Mouse (Mus musculus): Measurements from ENCODE around the gene Tlx3. TPM values are rescaled to one million over a fixed set of nuclear protein-coding genes. Genes with fewer than 3 reads are reported as not detected.

Tlx3 gene
- polyA plus RNA-seq, 1 experiment, result 0.09 TPM

DNA sequence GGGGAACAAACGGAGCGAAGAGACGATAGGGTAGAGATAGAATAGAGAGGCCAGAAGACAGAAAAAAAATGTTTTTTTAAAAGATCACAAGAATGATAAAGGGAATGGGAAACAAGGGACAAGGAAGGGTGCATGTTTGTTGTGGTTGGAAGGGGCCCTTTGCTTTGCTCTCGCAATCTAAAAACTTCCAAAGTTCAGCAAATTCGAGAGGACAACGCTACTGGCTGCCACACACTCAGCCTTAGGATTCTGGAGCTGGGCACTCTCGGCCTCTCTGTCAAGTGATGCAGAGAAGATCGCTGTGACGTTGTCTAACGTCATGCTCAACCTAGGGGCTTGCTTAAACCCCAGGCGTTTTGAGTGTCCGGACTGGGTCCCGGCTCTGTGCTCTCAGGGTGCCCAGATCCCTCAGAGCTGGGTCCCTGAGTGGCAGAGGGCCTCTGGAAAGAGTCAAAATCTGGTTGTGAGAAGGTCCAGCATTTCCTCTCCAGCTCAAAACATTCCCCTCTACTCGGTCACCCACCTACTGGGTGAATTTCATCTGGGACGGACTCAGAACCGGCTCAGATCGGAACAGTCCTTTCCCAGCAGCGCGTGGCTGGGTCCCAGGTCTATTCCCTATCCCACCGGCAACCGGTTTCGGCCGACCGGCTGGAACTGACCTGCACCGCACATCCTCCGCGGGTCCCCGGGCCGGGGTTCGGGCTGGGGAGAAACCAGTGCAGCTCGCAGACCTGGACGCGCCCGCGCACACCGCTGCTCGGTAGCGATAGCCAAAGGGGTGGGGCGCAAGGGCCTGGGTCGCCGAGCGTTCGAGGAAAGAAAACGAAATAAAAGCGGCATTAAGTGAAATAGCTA lies 3.3 kb downstream of the Tlx3 start:
- Histone ChIP-seq H3K4me3 (replicated peaks) (no peak overlapping the region), H3K36me3 (ENCODE audit: control insufficient read depth) (no peaks in the 10 kb centered on the region)

DNA sequence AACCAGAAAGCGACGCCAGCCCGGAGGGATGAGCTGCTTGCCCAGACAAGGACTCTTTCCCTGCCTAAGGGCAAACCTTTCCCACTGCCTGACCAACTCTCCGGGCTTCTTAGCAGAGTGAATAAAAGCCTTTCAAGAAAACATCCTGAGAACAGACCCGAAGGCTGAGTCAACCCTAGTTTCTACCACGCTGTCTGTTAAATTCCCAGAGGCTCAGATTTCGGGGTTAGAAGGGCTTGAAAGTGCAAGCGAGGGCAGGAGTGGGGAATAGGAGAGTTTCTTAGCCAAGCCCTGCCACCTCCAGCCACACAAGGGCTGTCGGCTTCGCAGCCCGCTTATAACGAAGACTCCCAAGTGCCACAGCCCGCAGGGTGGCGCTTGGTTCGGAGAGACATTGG lies 4.3 kb downstream of the Tlx3 start:
- TF ChIP-seq TAL1 (IDR thresholded peaks at IDR 0.05; ENCODE audit: low read length) (no peak), GATA1 (IDR thresholded peaks at IDR 0.05; ENCODE audit: low read length) (no peak)
- peaks cover 24% of the 10 kb centered on the region for H3K9me3 ChIP-seq (ENCODE audit: control insufficient read depth, low read length)
- no peak overlapping the region for H3K4me3 ChIP-seq (replicated peaks)
- H3K4me1 ChIP-seq (ENCODE audit: control insufficient read depth), result no peaks in the 10 kb centered on the region
- peaks cover 97% of the 10 kb centered on the region for H3K27me3 ChIP-seq (ENCODE audit: control insufficient read depth)
- H3K36me3 ChIP-seq (ENCODE audit: control insufficient read depth), result no peaks in the 10 kb centered on the region

More for the DNA sequence above, 3.3 kb downstream of the Tlx3 start:
- H3K27me3 ChIP-seq (ENCODE audit: control insufficient read depth), result peaks cover 100% of the 10 kb centered on the region
- H3K9me3 ChIP-seq (ENCODE audit: control insufficient read depth, low read length), result peaks cover 26% of the 10 kb centered on the region
- H3K4me1 ChIP-seq (ENCODE audit: control insufficient read depth), result no peaks in the 10 kb centered on the region
- no peak for TF ChIP-seq TAL1 (IDR thresholded peaks at IDR 0.05; ENCODE audit: low read length)
- TF ChIP-seq GATA1 (IDR thresholded peaks at IDR 0.05; ENCODE audit: low read length), result no peak

DNA sequence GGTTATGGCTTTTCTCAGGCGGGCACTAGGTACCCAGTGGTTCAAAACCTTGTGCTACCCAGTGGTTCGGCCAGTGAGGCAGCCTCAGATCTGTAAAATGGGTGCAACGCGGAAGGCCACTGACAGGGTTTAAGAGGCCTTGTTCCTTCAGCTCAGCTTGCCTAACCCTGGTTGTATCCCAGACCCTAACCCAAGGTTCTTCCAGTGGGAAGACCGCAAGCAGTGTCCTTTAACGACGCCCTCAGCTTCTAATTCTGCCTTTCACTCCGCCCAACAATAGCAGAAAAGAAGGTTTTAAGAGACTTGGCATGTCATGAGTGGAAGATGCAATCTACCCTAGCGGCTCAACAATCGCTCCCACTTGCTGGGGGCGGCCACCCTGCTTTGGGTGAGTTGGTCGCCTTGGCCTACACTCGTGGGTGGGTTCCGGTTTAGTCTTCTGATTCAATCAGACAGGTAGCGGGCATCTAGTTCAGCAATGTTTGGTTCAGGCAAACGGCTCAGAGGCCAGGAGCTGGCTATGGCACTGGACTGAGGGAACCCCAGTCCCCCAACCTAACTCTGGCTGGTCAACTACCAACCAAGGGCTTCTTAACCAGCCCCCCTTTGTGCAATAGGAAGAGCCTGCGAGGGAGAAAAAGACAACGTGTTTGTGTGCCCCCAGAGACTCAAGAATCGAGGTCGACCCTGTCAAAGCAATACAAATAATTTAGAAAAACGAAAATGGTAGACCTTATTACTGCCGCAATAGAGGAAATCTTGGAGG lies 4.9 kb downstream of the Tlx3 start:
- Histone ChIP-seq H3K4me1 (ENCODE audit: control insufficient read depth) (no peaks in the 10 kb centered on the region), H3K4me3 (replicated peaks) (no peak overlapping the region), H3K27me3 (ENCODE audit: control insufficient read depth) (peaks cover 97% of the 10 kb centered on the region), H3K36me3 (ENCODE audit: control insufficient read depth) (no peaks in the 10 kb centered on the region), H3K9me3 (ENCODE audit: control insufficient read depth, low read length) (peaks cover 21% of the 10 kb centered on the region)
- TF ChIP-seq TAL1 (IDR thresholded peaks at IDR 0.05; ENCODE audit: low read length) (no peak), GATA1 (IDR thresholded peaks at IDR 0.05; ENCODE audit: low read length) (no peak)

DNA sequence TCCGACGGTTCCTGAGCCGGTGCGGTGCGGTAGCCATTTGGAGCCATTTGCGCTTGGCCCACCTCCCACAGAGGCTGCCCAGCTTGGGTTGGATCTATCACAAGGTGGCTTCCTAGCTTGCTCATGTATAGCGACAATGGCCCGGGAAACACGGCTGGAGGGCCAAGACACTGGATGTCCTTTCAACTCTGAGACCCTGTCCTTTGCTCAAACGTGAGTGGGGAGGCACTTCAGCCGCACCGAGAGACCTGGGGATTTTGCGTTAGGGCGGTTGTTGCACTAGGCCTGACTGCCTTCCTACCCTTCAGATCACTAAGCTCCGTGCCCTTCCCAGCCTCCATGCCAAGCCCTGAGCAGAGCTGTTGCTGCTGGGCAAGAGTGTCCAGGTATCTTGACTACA lies 5.7 kb downstream of the Tlx3 start:
- no peak overlapping the region for H3K4me3 ChIP-seq (replicated peaks)
- H3K27me3 ChIP-seq (ENCODE audit: control insufficient read depth), result peaks cover 97% of the 10 kb centered on the region
- no peaks in the 10 kb centered on the region for H3K36me3 ChIP-seq (ENCODE audit: control insufficient read depth)
- H3K9me3 ChIP-seq (ENCODE audit: control insufficient read depth, low read length), result peaks cover 19% of the 10 kb centered on the region
- TF ChIP-seq TAL1 (IDR thresholded peaks at IDR 0.05; ENCODE audit: low read length) (no peak), GATA1 (IDR thresholded peaks at IDR 0.05; ENCODE audit: low read length) (no peak)
- no peaks in the 10 kb centered on the region for H3K4me1 ChIP-seq (ENCODE audit: control insufficient read depth)

DNA sequence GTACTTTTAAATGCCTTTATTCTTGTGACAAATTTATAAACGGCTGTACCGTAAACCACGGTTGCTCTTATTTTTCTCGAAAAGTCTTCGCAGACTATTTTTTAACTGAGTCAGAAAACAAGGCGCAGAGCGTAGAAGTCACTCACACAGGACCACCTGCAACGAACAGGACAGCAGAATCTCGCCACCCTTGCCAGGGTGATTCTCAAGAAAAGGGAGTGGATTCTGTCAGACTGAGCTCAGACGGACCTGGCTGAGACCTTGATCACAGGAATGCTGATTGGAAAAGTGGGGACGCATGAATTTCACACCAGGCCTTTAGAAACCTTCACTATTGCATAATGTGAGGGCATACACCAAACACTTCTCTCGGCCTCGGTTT lies 6.3 kb downstream of the Tlx3 start:
- Histone ChIP-seq H3K36me3 (ENCODE audit: control insufficient read depth) (no peaks in the 10 kb centered on the region), H3K4me3 (replicated peaks) (no peak overlapping the region), H3K9me3 (ENCODE audit: control insufficient read depth, low read length) (peaks cover 19% of the 10 kb centered on the region), H3K27me3 (ENCODE audit: control insufficient read depth) (peaks cover 91% of the 10 kb centered on the region), H3K4me1 (ENCODE audit: control insufficient read depth) (no peaks in the 10 kb centered on the region)
- TF ChIP-seq GATA1 (IDR thresholded peaks at IDR 0.05; ENCODE audit: low read length), result no peak
- TF ChIP-seq TAL1 (IDR thresholded peaks at IDR 0.05; ENCODE audit: low read length), result no peak

DNA sequence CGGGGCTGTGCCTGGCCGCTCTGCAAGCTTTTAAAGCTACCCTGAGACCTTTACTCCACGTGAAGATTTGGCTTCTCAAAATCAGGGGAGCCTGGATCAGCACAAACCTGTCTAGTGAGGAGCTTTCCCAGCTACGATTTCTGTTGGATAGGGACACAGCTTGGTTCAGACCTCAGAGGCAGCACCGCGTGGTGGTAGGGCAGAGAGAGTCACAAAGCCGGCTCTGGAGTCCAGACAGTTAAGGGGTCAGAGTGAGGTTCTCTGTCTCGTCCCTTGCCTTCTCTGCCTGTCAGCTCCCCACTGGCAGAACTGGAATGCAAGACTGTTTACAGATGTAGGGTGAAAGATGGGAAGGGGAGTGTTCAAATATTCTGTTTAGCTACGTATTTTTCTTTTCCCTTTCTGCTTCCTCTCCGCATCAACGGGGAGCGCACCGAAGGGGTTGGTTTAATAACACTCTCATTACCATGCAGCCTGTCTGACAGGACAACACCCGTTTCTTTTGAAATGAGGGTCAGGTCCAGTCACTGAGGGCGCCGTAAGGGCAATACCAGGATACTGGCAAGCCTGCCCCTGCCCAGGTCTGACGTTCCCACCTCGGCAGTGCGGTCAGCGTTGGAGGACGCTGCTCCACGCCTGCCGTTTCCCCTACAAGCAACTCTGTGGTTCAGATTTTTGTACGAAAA lies 6.8 kb downstream of the Tlx3 start:
- no peak overlapping the region for H3K4me3 ChIP-seq (replicated peaks)
- peaks cover 91% of the 10 kb centered on the region for H3K27me3 ChIP-seq (ENCODE audit: control insufficient read depth)
- no peaks in the 10 kb centered on the region for H3K4me1 ChIP-seq (ENCODE audit: control insufficient read depth)
- peaks cover 19% of the 10 kb centered on the region for H3K9me3 ChIP-seq (ENCODE audit: control insufficient read depth, low read length)
- H3K36me3 ChIP-seq (ENCODE audit: control insufficient read depth), result no peaks in the 10 kb centered on the region
- TF ChIP-seq TAL1 (IDR thresholded peaks at IDR 0.05; ENCODE audit: low read length), result no peak
- TF ChIP-seq GATA1 (IDR thresholded peaks at IDR 0.05; ENCODE audit: low read length), result no peak

DNA sequence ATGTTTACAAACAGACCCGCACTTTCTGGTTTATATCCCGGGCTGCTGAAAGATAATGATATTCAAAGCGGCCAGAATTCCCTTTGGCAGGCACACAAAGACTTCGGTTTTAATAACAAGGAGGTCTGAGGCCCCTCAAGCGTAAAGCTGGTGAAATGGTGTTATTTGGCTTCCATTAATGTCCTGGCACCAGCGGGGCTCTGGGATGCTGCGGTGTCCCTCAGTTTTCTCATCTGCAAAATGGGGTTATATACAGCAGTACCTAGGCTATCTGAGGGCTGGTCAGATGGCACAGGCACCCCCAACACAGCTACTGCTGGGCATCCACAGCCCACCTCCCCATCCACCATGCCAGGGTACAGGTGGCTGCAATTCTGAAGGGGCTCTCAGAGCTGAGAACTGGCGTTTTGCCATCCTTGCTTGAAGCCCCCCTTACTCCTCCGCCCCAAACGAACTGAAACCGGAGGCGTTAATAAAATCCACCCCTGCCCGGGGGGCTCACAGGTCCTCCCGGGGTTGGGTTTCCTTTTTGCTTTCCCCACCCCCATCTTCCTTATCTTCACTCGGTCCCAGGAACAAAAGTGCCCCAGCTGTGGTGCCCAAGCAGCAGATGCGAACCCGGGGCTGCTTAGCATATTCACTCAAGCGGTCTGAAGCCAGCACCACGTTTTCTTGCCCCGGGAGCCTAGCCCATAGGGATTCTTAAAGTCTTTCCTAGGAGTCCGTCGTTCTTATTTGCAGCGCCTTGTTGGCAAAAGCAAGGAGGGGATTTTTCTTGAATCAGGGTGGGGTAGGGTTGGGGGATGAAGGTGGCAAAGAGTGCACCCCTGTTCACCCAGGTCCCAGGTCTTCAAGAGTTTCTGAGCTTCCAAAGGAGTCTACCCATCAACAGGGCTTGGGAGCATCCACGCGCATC lies 7.6 kb downstream of the Tlx3 start:
- Histone ChIP-seq H3K9me3 (ENCODE audit: control insufficient read depth, low read length) (peaks cover 15% of the 10 kb centered on the region), H3K27me3 (ENCODE audit: control insufficient read depth) (peaks cover 89% of the 10 kb centered on the region), H3K4me3 (replicated peaks) (no peak overlapping the region), H3K4me1 (ENCODE audit: control insufficient read depth) (no peaks in the 10 kb centered on the region), H3K36me3 (ENCODE audit: control insufficient read depth) (no peaks in the 10 kb centered on the region)
- TF ChIP-seq GATA1 (IDR thresholded peaks at IDR 0.05; ENCODE audit: low read length) (no peak), TAL1 (IDR thresholded peaks at IDR 0.05; ENCODE audit: low read length) (no peak)

DNA sequence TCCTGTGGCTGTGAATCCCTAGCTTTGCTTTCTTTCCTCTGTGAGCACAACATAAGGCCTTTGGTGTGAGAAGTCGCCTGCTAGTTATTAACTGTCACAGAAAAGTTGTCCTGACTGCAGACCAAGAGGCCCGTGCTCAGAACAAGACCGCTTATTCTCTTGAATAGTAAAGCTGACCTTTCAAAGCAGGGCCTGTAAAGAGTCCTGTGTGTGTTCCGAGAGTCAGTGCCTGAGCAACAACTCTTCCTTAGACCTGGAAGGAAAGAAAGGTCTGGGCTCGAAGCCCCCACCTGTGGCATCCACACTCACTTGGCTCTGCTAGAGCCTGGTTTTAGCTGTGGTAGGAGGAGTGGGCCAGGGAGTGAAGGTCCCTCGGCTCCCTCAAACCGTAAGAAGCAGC lies 8.3 kb downstream of the Tlx3 start:
- Histone ChIP-seq H3K36me3 (ENCODE audit: control insufficient read depth) (no peaks in the 10 kb centered on the region), H3K4me3 (replicated peaks) (no peak overlapping the region), H3K27me3 (ENCODE audit: control insufficient read depth) (peaks cover 82% of the 10 kb centered on the region), H3K4me1 (ENCODE audit: control insufficient read depth) (no peaks in the 10 kb centered on the region), H3K9me3 (ENCODE audit: control insufficient read depth, low read length) (peaks cover 15% of the 10 kb centered on the region)
- TF ChIP-seq TAL1 (IDR thresholded peaks at IDR 0.05; ENCODE audit: low read length) (no peak), GATA1 (IDR thresholded peaks at IDR 0.05; ENCODE audit: low read length) (no peak)

Measured in erythroblast, embryonic 14.5 days (primary cell).